Mouse (Mus musculus): ENCODE data around the gene Slc25a39. TPM values are rescaled to one million over a fixed set of nuclear protein-coding genes. Genes with fewer than 3 reads are reported as not detected.

Slc25a39 gene
- total and polyA plus RNA-seq, 3 experiments: 108 to 226 (median 199) TPM

DNA sequence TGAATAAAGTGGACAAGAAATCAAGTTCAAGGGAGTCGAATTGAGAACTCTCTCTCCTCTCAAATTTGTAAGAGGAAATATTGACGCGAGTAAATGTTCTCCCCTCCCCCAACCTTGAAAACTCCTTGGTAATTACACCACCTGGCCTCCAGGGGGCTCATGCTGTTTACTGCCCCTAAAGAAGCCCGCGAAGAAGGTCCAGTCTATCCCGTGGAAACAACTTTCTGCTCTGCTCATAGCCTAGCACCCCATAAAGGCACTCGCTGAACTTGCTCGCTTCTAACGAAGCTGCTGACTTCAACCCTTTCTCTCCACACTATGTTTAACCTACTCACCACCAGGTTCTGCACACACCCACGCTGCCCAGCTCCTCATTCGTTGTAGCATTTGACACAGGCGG is 30.6 kb downstream of the Slc25a39 start:
- Histone ChIP-seq H3K36me3 (replicated peaks in 1 of 2; ENCODE audit: control insufficient read depth in 1 of 2, insufficient read depth in 1 of 2, low read length in 1 of 2) (no peaks in the 10 kb centered on the region), H3K4me2 (ENCODE audit: insufficient read depth, low read depth, poor library complexity, severe bottlenecking) (no peak overlapping the region), H3K4me3 (replicated peaks in 1 of 3; ENCODE audit: low read depth in 2 of 3, low read length in 2 of 3, poor library complexity in 1 of 3) (no peak overlapping the region), H3K27ac (ENCODE audit: insufficient read depth, low read depth) (no peak overlapping the region), H3K4me1 (ENCODE audit: control insufficient read depth in 1 of 2, insufficient read depth in 2 of 2) (peaks cover 26 to 49% of the 10 kb centered on the region in 2 experiments), H3K9ac (ENCODE audit: insufficient read depth, low read depth) (no peak overlapping the region), H3K9me3 (replicated peaks; ENCODE audit: low read length) (peaks cover 21% of the 10 kb centered on the region), H3K27me3 (replicated peaks) (peaks cover 42% of the 10 kb centered on the region), H3K79me2 (replicated peaks; ENCODE audit: control insufficient read depth, extremely low read depth, insufficient read depth, poor library complexity, severe bottlenecking) (no peaks in the 10 kb centered on the region)
- no peak for DNase-seq (ENCODE audit: extremely low read depth)
- in situ Hi-C loops (cut with MboI; ENCODE audit: low pct_ligation_motif_present, low pct_unique_long_range_greater_than_20kb, low sequenced_read_pairs): no loop called here
- dilution Hi-C loops (cut with MboI; ENCODE audit: extremely low pct_ligation_motif_present, extremely low pct_unique_long_range_greater_than_20kb, low sequenced_read_pairs): no loop called here
- TF ChIP-seq ZNF384 (IDR thresholded peaks at IDR 0.05; ENCODE audit: low read depth, low read length) (peak; percentile 20; the same call in 1 of the 2 replicates), CTCF (conservative IDR thresholded peaks at IDR 0.05 in 1 of 2, IDR thresholded peaks at IDR 0.05 in 1 of 2; ENCODE audit: low read depth in 2 of 2, low read length in 2 of 2) (peak; percentile 23 to 54; a peak in 2 of 4 replicates), ELF1 (IDR thresholded peaks at IDR 0.05; ENCODE audit: low read depth, low read length) (no peak), CHD2 (IDR thresholded peaks at IDR 0.05; ENCODE audit: low read length) (peak; percentile 64)

DNA sequence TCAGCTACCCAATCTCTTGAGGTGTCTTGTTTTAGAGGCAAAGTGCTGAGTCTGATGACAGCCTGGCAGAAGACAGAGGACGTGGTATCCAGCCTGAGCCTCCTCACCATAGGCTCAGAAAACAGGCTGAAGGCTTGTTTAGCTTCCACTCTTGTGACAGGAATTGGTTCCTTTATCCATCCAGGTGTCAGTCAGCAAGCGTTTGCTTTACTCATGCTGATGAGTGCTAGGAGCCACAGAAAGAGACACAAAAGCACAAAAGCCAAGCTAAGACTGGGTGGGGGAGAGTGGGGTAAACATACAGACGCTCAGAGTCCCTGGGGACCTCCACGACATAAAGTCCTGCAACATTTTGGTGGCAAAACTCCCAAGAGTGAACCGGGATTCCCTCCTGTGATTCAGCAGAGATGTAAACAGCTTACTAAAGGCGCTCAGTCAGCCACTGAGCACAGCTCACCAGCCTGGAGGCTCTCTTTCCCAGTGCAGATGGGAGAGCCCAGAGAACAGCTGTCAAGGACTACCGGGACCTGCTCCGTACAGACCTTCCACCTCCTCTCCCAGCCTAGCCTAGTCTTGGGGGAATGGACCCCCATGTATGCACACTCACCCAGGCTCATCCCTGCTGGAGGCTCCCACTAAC is 31.4 kb downstream of the Slc25a39 start:
- H3K9ac ChIP-seq (ENCODE audit: insufficient read depth, low read depth): no peak overlapping the region
- peaks cover 40% of the 10 kb centered on the region for H3K27me3 ChIP-seq (replicated peaks)
- dilution Hi-C loops (cut with MboI; ENCODE audit: extremely low pct_ligation_motif_present, extremely low pct_unique_long_range_greater_than_20kb, low sequenced_read_pairs): no loop called here
- H3K4me2 ChIP-seq (ENCODE audit: insufficient read depth, low read depth, poor library complexity, severe bottlenecking): no peak overlapping the region
- no peak overlapping the region for H3K4me3 ChIP-seq (replicated peaks in 1 of 3; ENCODE audit: low read depth in 2 of 3, low read length in 2 of 3, poor library complexity in 1 of 3)
- no peak for TF ChIP-seq SMC3 (IDR thresholded peaks at IDR 0.05; ENCODE audit: low read depth, low read length)
- TF ChIP-seq CHD1 (IDR thresholded peaks at IDR 0.05; ENCODE audit: low read depth, low read length): no peak
- TF ChIP-seq JUND (conservative IDR thresholded peaks at IDR 0.05; ENCODE audit: low read depth, low read length): no peak
- TF ChIP-seq RCOR1 (conservative IDR thresholded peaks at IDR 0.05; ENCODE audit: low read depth, low read length): no peak
- H3K4me1 ChIP-seq (ENCODE audit: control insufficient read depth in 1 of 2, insufficient read depth in 2 of 2): peaks cover 29 to 53% of the 10 kb centered on the region in 2 experiments
- H3K9me3 ChIP-seq (replicated peaks; ENCODE audit: low read length): peaks cover 21% of the 10 kb centered on the region
- no peaks in the 10 kb centered on the region for H3K36me3 ChIP-seq (replicated peaks in 1 of 2; ENCODE audit: control insufficient read depth in 1 of 2, insufficient read depth in 1 of 2, low read length in 1 of 2)
- DNase-seq (ENCODE audit: extremely low read depth): no peak
- H3K79me2 ChIP-seq (replicated peaks; ENCODE audit: control insufficient read depth, extremely low read depth, insufficient read depth, poor library complexity, severe bottlenecking): no peaks in the 10 kb centered on the region
- H3K27ac ChIP-seq (ENCODE audit: insufficient read depth, low read depth): no peak overlapping the region
- in situ Hi-C loops (cut with MboI; ENCODE audit: low pct_ligation_motif_present, low pct_unique_long_range_greater_than_20kb, low sequenced_read_pairs): no loop called here

DNA sequence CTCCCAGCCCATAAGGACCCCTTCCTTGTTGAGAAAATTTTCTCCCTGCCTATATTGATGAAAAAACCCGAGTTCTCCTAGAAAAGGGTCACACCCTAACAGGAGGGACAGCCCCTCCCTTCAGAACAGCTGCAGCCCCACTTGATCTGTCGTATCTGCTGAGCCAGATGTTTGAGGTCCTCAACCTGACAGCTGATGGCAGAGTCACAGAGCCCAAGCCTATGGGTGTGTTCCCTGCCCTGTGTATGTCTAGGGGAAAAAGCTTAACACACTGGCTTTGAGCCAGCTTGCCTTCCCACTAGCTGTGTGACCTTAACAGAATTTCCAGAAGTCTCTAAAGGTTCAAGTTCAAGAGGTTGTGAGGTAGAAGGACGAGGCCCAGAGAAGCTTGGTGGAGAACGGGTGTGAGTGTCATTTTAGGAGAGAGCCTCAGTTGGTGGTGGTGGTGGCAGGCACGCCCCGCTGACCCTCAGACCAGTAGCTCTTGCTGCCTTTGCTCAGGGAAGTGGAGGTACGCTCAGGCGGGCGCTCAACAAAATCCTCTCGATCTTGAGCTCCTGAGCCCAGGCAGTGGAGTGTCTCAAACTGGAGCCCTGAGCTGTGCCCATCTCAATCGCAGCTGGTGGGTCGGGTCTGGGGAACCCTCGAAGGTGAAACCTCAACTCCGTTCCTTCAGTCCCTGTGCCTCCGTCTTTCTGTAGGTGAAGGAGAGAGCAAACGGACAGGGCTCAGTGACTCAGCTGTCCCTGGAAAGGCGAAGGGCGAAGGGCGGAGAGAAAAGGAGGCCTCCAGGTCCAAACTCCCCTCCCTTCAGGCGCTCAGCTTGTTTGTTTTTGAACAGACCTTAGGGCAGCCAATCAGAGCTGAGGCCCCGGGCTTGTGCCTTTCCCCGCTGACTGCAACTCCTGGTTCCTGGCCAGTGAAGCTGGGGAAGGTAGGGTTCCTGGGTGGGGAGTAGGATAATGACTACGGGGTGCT is 32.3 kb downstream of the Slc25a39 start:
- in situ Hi-C loops (cut with MboI; ENCODE audit: low pct_ligation_motif_present, low pct_unique_long_range_greater_than_20kb, low sequenced_read_pairs): no loop called here
- no peak overlapping the region for H3K27ac ChIP-seq (ENCODE audit: insufficient read depth, low read depth)
- H3K9ac ChIP-seq (ENCODE audit: insufficient read depth, low read depth): no peak overlapping the region
- H3K4me3 ChIP-seq (replicated peaks in 1 of 3; ENCODE audit: low read depth in 2 of 3, low read length in 2 of 3, poor library complexity in 1 of 3): no peak overlapping the region
- H3K27me3 ChIP-seq (replicated peaks): peaks cover 43% of the 10 kb centered on the region
- dilution Hi-C loops (cut with MboI; ENCODE audit: extremely low pct_ligation_motif_present, extremely low pct_unique_long_range_greater_than_20kb, low sequenced_read_pairs): no loop called here
- H3K4me1 ChIP-seq (ENCODE audit: control insufficient read depth in 1 of 2, insufficient read depth in 2 of 2): peaks cover 29 to 54% of the 10 kb centered on the region in 2 experiments
- no peaks in the 10 kb centered on the region for H3K36me3 ChIP-seq (replicated peaks in 1 of 2; ENCODE audit: control insufficient read depth in 1 of 2, insufficient read depth in 1 of 2, low read length in 1 of 2)
- no peaks in the 10 kb centered on the region for H3K79me2 ChIP-seq (replicated peaks; ENCODE audit: control insufficient read depth, extremely low read depth, insufficient read depth, poor library complexity, severe bottlenecking)
- peak; percentile 63 for DNase-seq (ENCODE audit: extremely low read depth)
- H3K4me2 ChIP-seq (ENCODE audit: insufficient read depth, low read depth, poor library complexity, severe bottlenecking): peak overlapping the region; percentile 13
- peaks cover 21% of the 10 kb centered on the region for H3K9me3 ChIP-seq (replicated peaks; ENCODE audit: low read length)
- no peak for TF ChIP-seq RAD21 (IDR thresholded peaks at IDR 0.05; ENCODE audit: low read depth, low read length)
- TF ChIP-seq MEF2A (IDR thresholded peaks at IDR 0.05; ENCODE audit: borderline replicate concordance, low read depth, low read length): no peak
- TF ChIP-seq ZKSCAN1 (IDR thresholded peaks at IDR 0.05; ENCODE audit: borderline replicate concordance, low read depth, low read length): no peak
- no peak for TF ChIP-seq USF2 (conservative IDR thresholded peaks at IDR 0.05; ENCODE audit: low read depth, low read length)
- no peak for TF ChIP-seq BHLHE40 (IDR thresholded peaks at IDR 0.05; ENCODE audit: low read depth, low read length)
- TF ChIP-seq GABPA (IDR thresholded peaks at IDR 0.05; ENCODE audit: insufficient replicate concordance, low read depth, low read length): no peak
- no peak for TF ChIP-seq NELFE (IDR thresholded peaks at IDR 0.05; ENCODE audit: low read depth, low read length)
- TF ChIP-seq MAZ (IDR thresholded peaks at IDR 0.05; ENCODE audit: low read depth, low read length): 0 out of 2 replicates have a peak, but pooled peaks have one; percentile 30
- TF ChIP-seq HCFC1 (IDR thresholded peaks at IDR 0.05; ENCODE audit: low read depth, low read length): no peak
- no peak for TF ChIP-seq POLR2A (IDR thresholded peaks at IDR 0.05; ENCODE audit: low read depth, low read length)
- TF ChIP-seq KAT2A (IDR thresholded peaks at IDR 0.05; ENCODE audit: insufficient replicate concordance, low read length): no peak
- TF ChIP-seq ETS1 (conservative IDR thresholded peaks at IDR 0.05; ENCODE audit: low read depth, low read length): peak; percentile 94
- no peak for TF ChIP-seq MAX (IDR thresholded peaks at IDR 0.05; ENCODE audit: low read length)
- TF ChIP-seq IRF4 (IDR thresholded peaks at IDR 0.05; ENCODE audit: low read depth, low read length): no peak
- no peak for TF ChIP-seq ZC3H11A (IDR thresholded peaks at IDR 0.05; ENCODE audit: low read depth, low read length)
- no peak for TF ChIP-seq JUND (conservative IDR thresholded peaks at IDR 0.05; ENCODE audit: low read depth, low read length)
- TF ChIP-seq ELF1 (IDR thresholded peaks at IDR 0.05; ENCODE audit: low read depth, low read length): no peak

Measured in CH12.LX (cell line).